Mouse (Mus musculus) liver, adult 2 months (tissue): ENCODE measurements around the gene Rufy3. TPM values are rescaled to one million over a fixed set of nuclear protein-coding genes. Genes with fewer than 3 reads are reported as not detected.

Source experiments
- DNase-seq: peaks from one replicate; pipeline ENCODE4 v3.0.0-alpha.2; 2011; ENCODE audit warnings: low read depth, low spot score; ENCODE audit errors: extremely low read depth
- H3K27ac ChIP-seq: fragments of 200-500 bp; replicated peaks from 2 replicates; pipeline ENCODE4 v1.5.1; 2012; ENCODE audit warnings: low read depth, mild to moderate bottlenecking, control low read depth, inconsistent platforms, low read length; ENCODE audit not compliant: insufficient read depth
- H3K27me3 ChIP-seq: fragments of 200-500 bp; 2 replicates; pipeline ENCODE4 v1.6.1; 2012; ENCODE audit warnings: mild to moderate bottlenecking, moderate library complexity, low read length, inconsistent platforms; ENCODE audit not compliant: control insufficient read depth, insufficient read depth
- H3K36me3 ChIP-seq: fragments of 200-500 bp; 2 replicates; pipeline ENCODE4 v1.6.1; 2012; ENCODE audit warnings: low read length, inconsistent platforms; ENCODE audit not compliant: control insufficient read depth, insufficient read depth
- H3K4me1 ChIP-seq: fragments of 200-500 bp; 2 replicates; pipeline ENCODE4 v1.6.1; 2011; ENCODE audit warnings: low read length; ENCODE audit not compliant: control insufficient read depth, insufficient read depth
- H3K4me3 ChIP-seq: fragments of 200-500 bp; 2 replicates; pipeline ENCODE4 v1.5.1; 2011; ENCODE audit warnings: low read depth, mild to moderate bottlenecking, control low read depth, low read length, moderate library complexity; ENCODE audit not compliant: insufficient read depth
- H3K79me2 ChIP-seq: fragments of 200-500 bp; 2 replicates; pipeline ENCODE4 v1.6.1; 2012; ENCODE audit warnings: inconsistent platforms, mild to moderate bottlenecking, low read length, moderate library complexity; ENCODE audit not compliant: control insufficient read depth, insufficient read depth
- H3K9ac ChIP-seq: fragments of 200-500 bp; 2 replicates; pipeline ENCODE4 v1.6.1; 2012; ENCODE audit warnings: low read depth, mild to moderate bottlenecking, control low read depth, inconsistent platforms, low read length
- CTCF ChIP-seq: fragments of 200-500 bp; IDR thresholded peaks from 2 replicates; pipeline ENCODE4 v1.5.1; 2011; ENCODE audit warnings: low read depth, low read length, control low read depth
- POLR2A ChIP-seq: fragments of 200-500 bp; IDR thresholded peaks from 2 replicates; pipeline ENCODE4 v1.6.1; 2011; ENCODE audit warnings: low read length, control low read depth; ENCODE audit not compliant: insufficient read depth; ENCODE audit errors: extremely low read depth
- WGBS: fragments of 180-500 bp; shearing (Covaris S2); methylation state at CpG from one replicate; pipeline ENCODE4 v1.1.7; 2018; 5-methylcytosine and 5-hydroxymethylcytosine counted together
- polyA plus RNA-seq: library from polyadenylated mRNA; depleted of rRNA; stranded (reverse); fragments of >200 nt; gene quantifications from 2 replicates; pipeline ENCODE4 v1.2.3, GENCODE M21; 2012
- total RNA-seq: library from RNA; depleted of rRNA; stranded (reverse); fragments of >200 nt; gene quantifications from 2 replicates; pipeline ENCODE4 v1.2.3, GENCODE M21; 2014

Gene Rufy3
- total and polyA plus RNA-seq, 2 experiments = 9.7 to 31.6 TPM

GRCm38 (mm10) chr5:88558991-88559390, 5.8 kb upstream of the Rufy3 start:
- DNase-seq = no peak
- no peaks in the 10 kb centered on the region for H3K36me3 ChIP-seq
- peaks cover 20% of the 10 kb centered on the region for H3K4me1 ChIP-seq
- no peaks in the 10 kb centered on the region for H3K27me3 ChIP-seq
- WGBS = 32% methylated on average over 1 of the region's 1 CpGs
- H3K4me3 ChIP-seq = no peak overlapping the region
- TF ChIP-seq CTCF (no peak), POLR2A (no peak)
- peaks cover 10% of the 10 kb centered on the region; the same call in 1 of the 2 replicates for H3K79me2 ChIP-seq
- H3K27ac ChIP-seq = peak overlapping the region; percentile 34; the same call in 1 of the 2 replicates
- H3K9ac ChIP-seq = no peak overlapping the region

DNA sequence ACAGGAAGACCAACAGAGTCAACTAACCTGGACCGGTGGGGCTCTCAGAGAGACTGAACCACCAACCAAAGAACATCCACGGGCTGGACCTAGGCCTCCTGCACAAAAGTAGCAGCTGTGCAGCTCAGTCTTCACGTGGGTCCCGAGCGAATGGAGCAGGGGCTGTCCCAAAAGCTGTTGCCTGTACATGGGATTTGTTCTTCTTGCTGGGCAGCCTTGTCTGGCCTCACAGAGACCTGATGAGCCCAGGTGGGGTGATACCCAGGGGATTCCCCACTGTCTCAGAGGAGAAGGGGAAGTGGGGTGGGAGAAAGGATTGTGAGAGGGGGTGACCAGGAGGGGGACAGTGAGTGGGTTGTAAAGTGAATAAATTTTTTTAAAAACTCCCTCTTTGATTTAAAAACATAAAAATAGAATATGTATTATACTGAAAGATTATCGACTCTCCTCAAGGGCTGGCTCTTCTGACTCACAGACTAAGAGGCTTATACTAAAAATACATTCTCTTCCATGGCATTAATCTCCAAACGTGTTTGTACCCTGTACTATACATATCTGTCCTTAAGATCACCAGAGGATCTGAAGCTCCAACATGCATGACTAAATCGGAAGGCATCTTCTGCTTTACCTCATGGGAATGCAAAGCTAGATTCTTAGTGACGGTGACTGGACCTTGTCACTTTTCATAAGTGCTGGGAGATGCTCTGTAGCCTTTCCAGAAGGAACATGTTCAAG, 3.6 kb upstream of the Rufy3 start:
- Histone ChIP-seq H3K27ac (no peak overlapping the region), H3K9ac (no peak overlapping the region), H3K79me2 (0 out of 2 replicates have a peak, but pooled peaks cover 2% of the 10 kb centered on the region), H3K4me3 (no peak overlapping the region), H3K27me3 (no peaks in the 10 kb centered on the region), H3K4me1 (peaks cover 14% of the 10 kb centered on the region), H3K36me3 (no peaks in the 10 kb centered on the region)
- 90% methylated on average over 9 of the region's 9 CpGs for WGBS
- DNase-seq = no peak
- TF ChIP-seq POLR2A = no peak
- TF ChIP-seq CTCF = no peak

DNA sequence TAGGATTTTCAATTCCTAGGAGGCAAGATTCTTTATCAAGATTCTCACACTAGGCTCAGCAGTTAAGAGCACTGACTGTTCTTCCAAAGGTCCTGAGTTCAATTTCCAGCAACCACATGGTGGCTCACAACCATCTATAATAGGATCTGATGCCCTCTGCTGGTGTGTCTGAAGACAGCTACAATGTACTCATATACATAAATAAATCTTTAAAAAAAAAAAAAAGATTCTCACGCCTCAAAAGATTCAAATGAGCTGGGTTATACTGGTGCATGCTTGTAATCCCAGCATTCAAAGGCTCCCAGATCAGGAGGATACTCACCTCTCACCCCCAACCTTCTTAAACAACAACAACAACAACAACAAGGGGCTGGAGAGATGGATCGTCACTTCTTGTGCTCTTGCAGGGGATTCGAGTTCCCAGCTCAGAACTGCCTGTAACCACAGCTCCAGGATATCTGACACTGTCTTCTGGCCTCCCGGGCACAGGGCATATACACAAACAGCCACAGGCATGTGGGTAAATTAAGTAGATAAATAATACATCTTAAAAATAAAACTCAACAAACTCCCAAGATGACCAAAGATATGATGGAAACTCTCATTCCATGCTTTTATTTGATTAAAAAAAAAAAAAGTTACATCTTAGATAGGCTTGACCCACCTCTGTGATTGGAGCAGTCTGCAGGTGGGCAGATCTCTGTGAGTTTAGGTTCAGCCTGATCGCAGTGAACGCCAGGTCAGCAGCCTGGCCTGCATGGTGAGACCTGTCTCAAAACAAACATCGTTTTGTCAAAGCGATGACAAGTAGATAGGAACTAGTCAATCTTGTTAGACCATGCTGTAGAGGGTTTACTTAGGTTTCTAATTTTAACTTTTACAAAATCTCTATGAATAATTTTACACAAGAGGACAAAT, 1.7 kb upstream of the Rufy3 start:
- peak; percentile 82 for DNase-seq
- TF ChIP-seq CTCF = no peak
- TF ChIP-seq POLR2A = no peak
- H3K79me2 ChIP-seq = no peaks in the 10 kb centered on the region; the same call in 1 of the 2 replicates
- peak overlapping the region; percentile 3; the same call in 1 of the 2 replicates for H3K27ac ChIP-seq
- H3K27me3 ChIP-seq = no peaks in the 10 kb centered on the region
- H3K9ac ChIP-seq = no peak overlapping the region
- no peaks in the 10 kb centered on the region for H3K36me3 ChIP-seq
- H3K4me1 ChIP-seq = peaks cover 16% of the 10 kb centered on the region
- 34% methylated on average over 8 of the region's 8 CpGs for WGBS
- H3K4me3 ChIP-seq = peak overlapping the region; percentile 77; the same call in 1 of the 2 replicates

- Histone ChIP-seq H3K79me2 (peaks cover 14% of the 10 kb centered on the region; the same call in 1 of the 2 replicates), H3K4me1 (peaks cover 6% of the 10 kb centered on the region), H3K27ac (peak overlapping the region; percentile 91), H3K4me3 (peak overlapping the region; percentile 77), H3K27me3 (no peaks in the 10 kb centered on the region), H3K36me3 (no peaks in the 10 kb centered on the region; the same call in 1 of the 2 replicates), H3K9ac (peak overlapping the region; percentile 98)
- TF ChIP-seq POLR2A (no peak), CTCF (0 out of 2 replicates have a peak, but pooled peaks have one; percentile 6)
- DNase-seq = peak; percentile 34
- under 1% methylated on average over 108 of the region's 119 CpGs for WGBS
Measured at GRCm38 (mm10) chr5:88565148-88566033, 551 bp downstream of the Rufy3 start.
